Mouse (Mus musculus) erythroblast, embryonic 14.5 days (primary cell): Measurements from ENCODE around the gene Ptprn. TPM values are rescaled to one million over a fixed set of nuclear protein-coding genes. Genes with fewer than 3 reads are reported as not detected.

Experiments
- H3K27me3 ChIP-seq: 2 replicates; pipeline ENCODE4 v1.6.1; 2012; ENCODE audit warnings: inconsistent platforms; ENCODE audit not compliant: control insufficient read depth
- H3K36me3 ChIP-seq: 2 replicates; pipeline ENCODE4 v1.6.1; 2012; ENCODE audit warnings: mild to moderate bottlenecking, inconsistent platforms; ENCODE audit not compliant: control insufficient read depth
- H3K4me1 ChIP-seq: 2 replicates; pipeline ENCODE4 v1.6.1; 2012; ENCODE audit warnings: inconsistent platforms; ENCODE audit not compliant: control insufficient read depth
- H3K4me3 ChIP-seq: replicated peaks from 2 replicates; pipeline ENCODE3; 2012; ENCODE audit warnings: moderate library complexity, mild to moderate bottlenecking, inconsistent platforms
- H3K9me3 ChIP-seq: 2 replicates; pipeline ENCODE4 v1.6.1; 2012; ENCODE audit warnings: low read length, inconsistent platforms, mixed read lengths; ENCODE audit not compliant: control insufficient read depth
- GATA1 ChIP-seq: IDR thresholded peaks from 2 replicates; pipeline ENCODE4 v1.6.1; 2012; ENCODE audit warnings: low read length, inconsistent platforms, mixed read lengths
- TAL1 ChIP-seq: IDR thresholded peaks from 3 replicates; pipeline ENCODE4 v1.6.1; 2012; ENCODE audit warnings: low read length, inconsistent platforms, mixed read lengths
- polyA plus RNA-seq: library from polyadenylated mRNA; stranded (reverse); fragments of >175 nt; gene quantifications from 2 replicates; pipeline ENCODE4 v1.2.3, GENCODE M21; 2012

Ptprn gene
- polyA plus RNA-seq, 1 experiment: not detected

DNA sequence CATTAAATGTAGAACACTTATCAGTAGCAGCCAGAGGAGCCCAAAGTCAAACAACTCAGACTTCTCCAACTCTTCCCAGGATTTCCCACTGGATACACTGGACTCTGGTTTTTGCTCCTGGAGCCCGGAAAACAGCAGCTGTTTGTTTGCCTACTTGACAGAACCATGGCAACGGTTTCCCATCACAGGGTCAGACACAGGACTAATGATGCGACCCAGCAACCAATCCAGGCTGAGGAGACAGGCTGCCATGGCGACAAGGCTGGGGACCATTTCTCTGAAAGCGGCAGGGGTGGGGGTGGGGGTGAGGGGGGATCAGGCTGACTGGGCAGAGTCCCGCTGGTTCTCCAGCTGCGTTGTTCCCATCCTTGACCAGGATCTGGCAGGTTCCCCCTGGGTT is 25.1 kb upstream of the Ptprn start:
- H3K9me3 ChIP-seq: no peaks in the 10 kb centered on the region
- H3K4me3 ChIP-seq: no peak overlapping the region
- no peaks in the 10 kb centered on the region for H3K27me3 ChIP-seq
- no peaks in the 10 kb centered on the region for H3K36me3 ChIP-seq
- H3K4me1 ChIP-seq: no peaks in the 10 kb centered on the region
- TF ChIP-seq GATA1 (no peak), TAL1 (no peak)

DNA sequence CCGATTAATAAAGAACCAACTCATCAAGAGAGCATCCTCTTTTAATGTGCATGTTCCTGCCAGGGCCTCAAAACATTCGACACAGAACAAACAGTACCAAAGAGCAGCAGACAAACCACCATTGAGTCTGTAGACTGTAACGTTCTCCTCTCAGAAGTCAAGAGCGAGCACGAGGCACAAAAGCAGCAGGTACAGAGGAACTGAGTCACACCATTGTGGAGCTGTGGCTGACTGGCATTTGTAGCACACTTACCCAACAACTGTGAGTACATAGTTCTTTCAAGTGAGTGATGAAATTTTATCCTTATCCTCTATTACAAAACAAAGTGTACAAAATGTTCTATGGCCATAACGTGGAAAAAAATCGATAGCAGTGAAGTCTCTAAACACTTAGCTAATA is 20.6 kb upstream of the Ptprn start:
- H3K4me1 ChIP-seq: no peaks in the 10 kb centered on the region
- peaks cover 6% of the 10 kb centered on the region; the same call in 1 of the 2 replicates for H3K9me3 ChIP-seq
- no peak for TF ChIP-seq GATA1
- TF ChIP-seq TAL1: no peak
- H3K36me3 ChIP-seq: no peaks in the 10 kb centered on the region
- H3K4me3 ChIP-seq: no peak overlapping the region
- no peaks in the 10 kb centered on the region for H3K27me3 ChIP-seq

DNA sequence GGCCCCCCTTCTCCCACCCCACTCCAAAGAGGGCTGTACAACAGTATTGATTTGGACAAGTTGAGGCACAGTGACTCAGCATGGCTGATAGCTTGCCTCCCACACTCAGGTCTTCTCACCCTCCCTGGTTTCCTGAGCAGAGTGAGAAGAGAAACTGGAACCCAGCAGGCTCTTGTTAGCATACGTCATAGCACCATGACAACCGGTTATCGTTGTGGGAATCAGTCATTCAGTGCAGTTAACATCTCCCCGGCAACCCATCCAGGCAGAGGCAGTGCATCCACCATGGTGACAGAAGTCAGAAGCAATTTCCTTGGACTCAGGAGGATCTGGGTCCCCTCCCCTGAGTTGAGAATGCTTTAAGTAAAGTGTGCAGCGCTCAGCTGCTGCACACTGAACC is 18.7 kb upstream of the Ptprn start:
- TF ChIP-seq TAL1 (no peak), GATA1 (no peak)
- peaks cover 7% of the 10 kb centered on the region for H3K27me3 ChIP-seq
- H3K9me3 ChIP-seq: peaks cover 6% of the 10 kb centered on the region; the same call in 1 of the 2 replicates
- H3K36me3 ChIP-seq: no peaks in the 10 kb centered on the region
- no peaks in the 10 kb centered on the region for H3K4me1 ChIP-seq
- H3K4me3 ChIP-seq: no peak overlapping the region

DNA sequence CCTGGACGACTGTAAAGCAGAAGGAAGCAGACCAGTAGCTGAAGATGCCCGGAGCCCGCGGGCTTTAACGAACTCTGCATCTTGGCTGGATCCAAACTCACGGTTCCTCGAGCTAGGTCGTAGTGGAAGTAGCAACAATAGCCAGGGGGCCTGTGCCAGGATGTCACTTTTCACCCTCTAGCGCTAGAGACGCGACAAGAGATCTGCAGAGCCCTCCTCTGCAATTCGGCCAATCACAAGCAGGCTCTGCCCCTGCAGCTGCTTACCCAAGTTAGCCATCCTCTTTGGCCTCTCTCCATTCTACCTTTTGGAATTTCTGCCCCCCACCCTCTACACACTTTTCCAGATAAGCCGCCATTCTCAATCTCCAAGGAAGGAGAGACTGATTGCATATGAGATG is 13.9 kb upstream of the Ptprn start, which contains the start of gene Resp18:
Gene Resp18 (minus strand): TSS at position 188 of the 400 bp plus-strand sequence.
- peaks cover 6% of the 10 kb centered on the region; the same call in 1 of the 2 replicates for H3K9me3 ChIP-seq
- TF ChIP-seq GATA1: no peak
- TF ChIP-seq TAL1: no peak
- no peak within 1 kb of the TSS for H3K4me3 ChIP-seq
- H3K4me1 ChIP-seq: no peaks in the 10 kb centered on the region
- no peaks in the 10 kb centered on the region for H3K36me3 ChIP-seq
- peaks cover 12% of the 10 kb centered on the region for H3K27me3 ChIP-seq

DNA sequence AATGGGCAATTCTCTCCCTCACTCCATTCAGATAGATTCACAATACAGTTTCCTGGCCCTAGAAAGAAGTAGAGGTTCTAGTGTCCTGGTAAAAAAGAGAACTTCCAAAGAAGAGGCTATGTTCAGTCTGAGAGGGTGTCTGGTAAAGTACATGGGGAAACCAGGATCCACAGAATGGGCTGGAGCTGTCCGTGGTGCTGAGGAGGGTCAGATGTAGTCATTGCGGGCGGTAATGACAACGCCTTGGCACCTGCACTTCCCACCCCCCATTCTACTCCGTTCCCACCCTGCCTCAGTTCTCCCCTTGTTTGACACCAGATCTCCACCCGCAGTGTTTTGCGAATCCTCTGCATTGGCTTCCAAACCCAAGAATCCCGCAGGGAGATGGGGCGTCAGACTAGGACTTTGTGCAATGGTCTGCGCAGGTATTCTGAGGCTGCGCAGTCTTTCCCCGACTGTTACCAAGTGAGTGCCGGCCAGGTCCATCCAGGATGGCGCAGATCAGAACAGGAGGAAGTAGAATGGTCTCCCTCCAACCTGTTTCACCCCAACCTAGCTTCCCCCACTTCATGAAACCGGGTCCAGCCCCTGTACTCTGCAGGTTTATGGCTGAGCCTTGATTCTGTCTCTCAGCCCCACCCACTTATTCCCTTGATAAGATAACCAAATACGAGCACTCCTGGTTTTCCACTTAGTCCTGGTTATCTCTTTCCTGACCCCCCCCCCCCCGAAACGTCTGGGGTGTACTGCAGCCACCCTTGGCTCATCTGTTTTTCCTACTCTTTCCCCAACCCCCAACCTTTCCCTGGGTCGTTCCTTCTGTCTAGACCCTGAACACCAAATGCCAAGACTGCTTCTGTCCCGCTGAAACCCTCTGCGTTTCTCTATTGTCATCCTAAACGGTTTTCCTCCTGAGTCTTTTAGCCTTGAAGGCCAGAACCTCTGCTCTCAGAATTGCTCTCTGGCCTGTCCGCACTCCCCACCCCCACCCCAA is 13.2 kb upstream of the Ptprn start:
- Histone ChIP-seq H3K27me3 (peaks cover 12% of the 10 kb centered on the region), H3K4me3 (no peak overlapping the region), H3K9me3 (peaks cover 6% of the 10 kb centered on the region; the same call in 1 of the 2 replicates), H3K4me1 (no peaks in the 10 kb centered on the region), H3K36me3 (no peaks in the 10 kb centered on the region)
- TF ChIP-seq GATA1 (no peak), TAL1 (no peak)

DNA sequence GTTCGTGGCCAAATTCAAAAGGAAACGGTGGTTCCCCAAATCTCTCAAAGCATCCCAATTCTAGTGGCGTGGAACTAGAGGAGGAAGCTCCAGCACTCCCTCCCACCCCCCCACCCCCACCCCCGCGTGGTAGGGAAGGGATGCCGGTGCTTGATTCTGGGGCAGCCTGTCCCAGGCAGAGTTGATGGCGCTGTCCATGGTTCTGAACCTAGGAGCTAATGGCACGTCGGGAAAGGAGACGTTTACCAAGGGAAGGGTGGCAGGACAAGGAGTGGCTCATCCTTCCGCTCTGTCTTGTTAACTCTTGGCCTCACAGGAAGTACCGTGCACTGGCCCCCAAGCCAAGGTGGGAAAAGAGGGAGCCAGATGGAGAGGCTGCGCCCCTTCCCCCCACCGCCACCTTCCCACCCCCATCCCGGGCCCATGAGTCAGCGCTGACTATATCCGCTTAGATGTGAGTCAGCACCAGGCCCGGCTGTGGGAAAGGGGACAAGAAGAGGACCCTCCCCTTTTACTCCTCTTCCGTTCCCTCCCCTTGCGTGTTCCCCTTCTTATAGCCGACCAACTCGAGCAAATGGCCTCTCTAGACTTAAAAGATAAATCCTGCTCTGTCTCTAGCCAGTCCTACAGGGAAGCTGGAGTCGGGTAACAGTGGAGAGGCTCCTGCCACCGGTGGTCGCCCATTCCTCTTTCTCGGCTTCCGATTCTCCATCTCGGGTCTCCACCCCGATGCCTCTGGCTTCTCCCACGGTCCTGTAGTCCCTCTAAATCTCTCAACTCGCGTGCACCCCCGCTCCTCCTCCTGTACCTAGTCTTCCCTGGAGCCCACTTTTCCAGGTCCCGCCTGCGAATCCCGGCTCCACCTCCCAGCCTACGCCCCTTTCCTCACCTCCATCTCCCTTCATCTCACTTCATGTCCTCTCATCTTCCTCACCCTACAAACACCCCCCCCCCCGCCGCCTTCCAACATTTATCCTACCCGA is 1.0 kb downstream of the Ptprn start:
- no peaks in the 10 kb centered on the region for H3K9me3 ChIP-seq
- TF ChIP-seq GATA1 (no peak), TAL1 (no peak)
- no peaks in the 10 kb centered on the region for H3K36me3 ChIP-seq
- H3K27me3 ChIP-seq: peaks cover 40% of the 10 kb centered on the region
- no peak overlapping the region for H3K4me3 ChIP-seq
- no peaks in the 10 kb centered on the region for H3K4me1 ChIP-seq

DNA sequence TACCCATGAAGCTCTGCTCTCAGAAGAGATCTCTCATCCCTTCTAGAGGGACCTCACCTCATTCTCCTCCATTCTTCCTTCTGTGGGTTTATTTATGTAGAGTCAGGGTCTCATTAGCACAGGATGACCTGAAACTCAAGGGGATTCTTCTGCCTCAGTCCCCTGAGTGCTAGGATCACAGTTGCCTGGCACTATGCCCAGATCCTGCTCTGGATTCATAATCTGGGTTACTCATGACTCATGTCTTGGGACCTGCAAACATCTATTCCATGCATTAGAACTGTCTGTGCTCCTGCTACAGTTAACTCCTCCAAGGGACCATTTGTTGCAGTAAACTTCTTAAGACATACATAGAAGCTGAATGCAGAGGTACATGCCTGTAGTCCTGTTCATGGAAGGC is 3.0 kb downstream of the Ptprn start:
- Histone ChIP-seq H3K9me3 (no peaks in the 10 kb centered on the region), H3K36me3 (no peaks in the 10 kb centered on the region), H3K4me1 (no peaks in the 10 kb centered on the region), H3K4me3 (no peak overlapping the region), H3K27me3 (peaks cover 40% of the 10 kb centered on the region)
- no peak for TF ChIP-seq GATA1
- no peak for TF ChIP-seq TAL1

DNA sequence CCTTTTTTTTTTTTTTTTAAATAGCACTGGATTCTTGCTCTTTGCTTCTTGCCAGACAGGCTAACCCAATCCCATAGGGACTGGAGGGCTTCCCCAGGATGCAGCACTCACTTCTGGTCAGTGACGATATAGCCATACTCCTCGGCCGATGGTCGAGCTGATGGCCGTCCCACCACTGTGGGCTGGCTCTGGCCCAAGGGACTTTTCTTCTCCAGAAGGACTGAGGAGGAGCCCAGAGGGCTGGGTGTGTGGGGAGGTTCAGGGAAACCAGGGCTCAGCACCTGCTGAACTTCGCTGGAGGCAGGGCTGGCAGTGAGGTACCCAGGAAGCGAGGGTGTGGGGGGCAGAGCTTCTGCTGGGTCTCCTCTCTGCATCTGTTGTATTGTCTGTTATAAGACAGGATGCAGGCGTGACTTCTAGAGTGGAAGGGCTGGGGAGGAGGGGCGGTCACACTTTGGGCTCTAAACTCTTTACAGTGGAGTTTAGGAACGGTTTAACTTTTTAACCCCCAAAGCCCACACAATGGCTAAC is 8.7 kb downstream of the Ptprn start:
- peaks cover 33% of the 10 kb centered on the region for H3K4me1 ChIP-seq
- H3K4me3 ChIP-seq: no peak overlapping the region
- no peaks in the 10 kb centered on the region for H3K36me3 ChIP-seq
- no peak for TF ChIP-seq TAL1
- no peaks in the 10 kb centered on the region for H3K27me3 ChIP-seq
- no peaks in the 10 kb centered on the region for H3K9me3 ChIP-seq

DNA sequence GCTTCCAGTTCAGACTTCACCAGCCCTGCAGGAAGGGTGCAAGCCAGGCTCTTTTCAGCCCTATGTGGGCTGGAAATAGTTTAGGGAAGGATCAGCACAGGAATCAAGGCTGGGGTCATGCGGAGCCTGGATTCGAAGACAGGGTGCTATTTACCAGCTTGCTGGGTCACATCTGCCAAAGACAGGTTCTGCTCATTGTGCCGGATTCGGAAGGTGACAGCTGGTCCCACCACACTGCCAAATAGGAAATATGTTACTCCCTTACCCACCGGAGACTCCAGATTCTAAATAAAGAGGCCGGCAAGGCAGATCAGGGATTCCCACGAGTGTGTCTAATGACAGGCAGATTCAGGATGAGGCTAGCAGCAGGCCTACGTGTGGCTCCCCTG is 9.7 kb downstream of the Ptprn start:
- H3K36me3 ChIP-seq: no peaks in the 10 kb centered on the region
- no peaks in the 10 kb centered on the region for H3K9me3 ChIP-seq
- no peak for TF ChIP-seq GATA1
- TF ChIP-seq TAL1: no peak
- no peak overlapping the region for H3K4me3 ChIP-seq
- H3K4me1 ChIP-seq: peaks cover 38% of the 10 kb centered on the region
- no peaks in the 10 kb centered on the region for H3K27me3 ChIP-seq
